Mouse (Mus musculus): ENCODE measurements at regions not wholly inside any gene's neighbourhood (a gene's known extent, or its start where the extent isn't known, plus 50 kb on each side); places are given as distances from the start of the nearest gene placed in this dataset.

- intact Hi-C loops (cut with DNase I), result loop anchor here (1.0 kb wide), 1 partner anchor 90 kb away; no protein-coding TSS in a partner anchor
- DNase-seq (ENCODE audit: low spot score in 2 of 2), result peak; percentile 47 to 91
These were observed 227.8 kb upstream of the Sash1 start for GRCm38 (mm10) chr10:9113706-9114105.

- DNase-seq (ENCODE audit: low spot score in 2 of 2), result no peak
- intact Hi-C loops (cut with DNase I), result no loop called here
These were observed 225.2 kb upstream of the Sash1 start for GRCm38 (mm10) chr10:9111051-9111450.

GRCm38 (mm10) chr10:9096207-9096606 is 210.3 kb upstream of the Sash1 start:
- DNase-seq (ENCODE audit: low spot score in 2 of 2), result no peak
- intact Hi-C loops (cut with DNase I), result no loop called here

GRCm38 (mm10) chr10:9095163-9095562 is 209.3 kb upstream of the Sash1 start:
- intact Hi-C loops (cut with DNase I), result no loop called here

GRCm38 (mm10) chr10:9092237-9092885 is 206.5 kb upstream of the Sash1 start:
- no peak for DNase-seq (ENCODE audit: low spot score in 2 of 2)
- intact Hi-C loops (cut with DNase I), result no loop called here

More at GRCm38 (mm10) chr10:9095163-9095562, 209.3 kb upstream of the Sash1 start:
- no peak for DNase-seq (ENCODE audit: low spot score in 2 of 2)

GRCm38 (mm10) chr10:9090961-9091360 is 205.1 kb upstream of the Sash1 start:
- no peak for DNase-seq (ENCODE audit: low spot score in 2 of 2)
- intact Hi-C loops (cut with DNase I), result loop anchor here (1.0 kb wide), 1 partner anchor 40 kb away; no protein-coding TSS in a partner anchor

GRCm38 (mm10) chr10:9087871-9088270 is 202.0 kb upstream of the Sash1 start:
- DNase-seq (ENCODE audit: low spot score in 2 of 2), result no peak
- intact Hi-C loops (cut with DNase I), result no loop called here

- intact Hi-C loops (cut with DNase I), result no loop called here
- no peak for DNase-seq (ENCODE audit: low spot score in 2 of 2)
These were observed 201.3 kb upstream of the Sash1 start for GRCm38 (mm10) chr10:9087171-9087570.

- DNase-seq (ENCODE audit: low spot score in 2 of 2), result no peak
- intact Hi-C loops (cut with DNase I), result no loop called here
These were observed 200.8 kb upstream of the Sash1 start for GRCm38 (mm10) chr10:9086666-9087065.

GRCm38 (mm10) chr10:9085441-9085840 is 199.6 kb upstream of the Sash1 start:
- DNase-seq (ENCODE audit: low spot score in 2 of 2), result no peak
- intact Hi-C loops (cut with DNase I), result no loop called here

GRCm38 (mm10) chr10:9074916-9075315 is 189.0 kb upstream of the Sash1 start:
- no peak for DNase-seq (ENCODE audit: low spot score in 2 of 2)
- intact Hi-C loops (cut with DNase I), result no loop called here

- intact Hi-C loops (cut with DNase I), result no loop called here
- DNase-seq (ENCODE audit: low spot score in 2 of 2), result peak; percentile 8 to 13
These were observed 185.8 kb upstream of the Sash1 start for GRCm38 (mm10) chr10:9071630-9072029.

GRCm38 (mm10) chr10:9069608-9070190 is 183.8 kb upstream of the Sash1 start:
- intact Hi-C loops (cut with DNase I), result no loop called here
- no peak for DNase-seq (ENCODE audit: low spot score in 2 of 2)

GRCm38 (mm10) chr10:9066566-9066965 is 180.7 kb upstream of the Sash1 start:
- no peak for DNase-seq (ENCODE audit: low spot score in 2 of 2)
- intact Hi-C loops (cut with DNase I), result no loop called here

GRCm38 (mm10) chr10:9061979-9062378 is 176.1 kb upstream of the Sash1 start:
- intact Hi-C loops (cut with DNase I), result no loop called here
- no peak for DNase-seq (ENCODE audit: low spot score in 2 of 2)

- intact Hi-C loops (cut with DNase I), result no loop called here
- DNase-seq (ENCODE audit: low spot score in 2 of 2), result no peak
These were observed 169.4 kb upstream of the Sash1 start for GRCm38 (mm10) chr10:9055274-9055673.

GRCm38 (mm10) chr10:9053371-9053770 is 167.5 kb upstream of the Sash1 start:
- DNase-seq (ENCODE audit: low spot score in 2 of 2), result peak; percentile 34 to 69
- intact Hi-C loops (cut with DNase I), result loop anchor here (1.0 to 2.0 kb wide), 2 partner anchors 624 to 701 kb away; no protein-coding TSS in a partner anchor

GRCm38 (mm10) chr10:9047341-9047740 is 161.5 kb upstream of the Sash1 start:
- intact Hi-C loops (cut with DNase I), result no loop called here
- DNase-seq (ENCODE audit: low spot score in 2 of 2), result no peak

GRCm38 (mm10) chr10:9044746-9045370 is 159.0 kb upstream of the Sash1 start:
- intact Hi-C loops (cut with DNase I), result no loop called here
- DNase-seq (ENCODE audit: low spot score in 2 of 2), result no peak

- intact Hi-C loops (cut with DNase I), result no loop called here
- no peak for DNase-seq (ENCODE audit: low spot score in 2 of 2)
These were observed 157.6 kb upstream of the Sash1 start for GRCm38 (mm10) chr10:9043507-9043906.

- no peak for DNase-seq (ENCODE audit: low spot score in 2 of 2)
- intact Hi-C loops (cut with DNase I), result no loop called here
These were observed 144.6 kb upstream of the Sash1 start for GRCm38 (mm10) chr10:9030486-9030885.
